Mouse (Mus musculus) liver, embryonic 14.5 days (tissue): ENCODE data around the gene Dedd2.

ENCODE experiments used
- CTCF ChIP-seq: IDR thresholded peaks from 2 replicates; pipeline ENCODE4 v1.5.1; 2016; ENCODE audit warnings: antibody characterized with exemption, low read depth, control low read depth
- EP300 ChIP-seq: IDR thresholded peaks from 2 replicates; pipeline ENCODE4 v1.6.1; 2016; ENCODE audit warnings: antibody characterized with exemption, low read depth

GRCm38 (mm10) chr7:25243361-25243760 is 22.9 kb upstream of the Dedd2 start:
- TF ChIP-seq EP300 (no peak), CTCF (no peak)
